Mouse (Mus musculus) liver, adult 2 months (tissue): ENCODE measurements at regions not wholly inside any gene's neighbourhood (a gene's known extent, or its start where the extent isn't known, plus 50 kb on each side); places are given as distances from the start of the nearest gene placed in this dataset.
A peak's percentile ranks its signal among the peaks of the same experiment; 100 is the strongest.

Experiments
- DNase-seq: peaks from one replicate; pipeline ENCODE4 v3.0.0-alpha.2; 2011; ENCODE audit warnings: low read depth, low spot score; ENCODE audit errors: extremely low read depth
- H3K27ac ChIP-seq: fragments of 200-500 bp; replicated peaks from 2 replicates; pipeline ENCODE4 v1.5.1; 2012; ENCODE audit warnings: low read depth, mild to moderate bottlenecking, control low read depth, inconsistent platforms, low read length; ENCODE audit not compliant: insufficient read depth
- H3K27me3 ChIP-seq: fragments of 200-500 bp; 2 replicates; pipeline ENCODE4 v1.6.1; 2012; ENCODE audit warnings: mild to moderate bottlenecking, moderate library complexity, low read length, inconsistent platforms; ENCODE audit not compliant: control insufficient read depth, insufficient read depth
- H3K36me3 ChIP-seq: fragments of 200-500 bp; 2 replicates; pipeline ENCODE4 v1.6.1; 2012; ENCODE audit warnings: low read length, inconsistent platforms; ENCODE audit not compliant: control insufficient read depth, insufficient read depth
- H3K4me1 ChIP-seq: fragments of 200-500 bp; 2 replicates; pipeline ENCODE4 v1.6.1; 2011; ENCODE audit warnings: low read length; ENCODE audit not compliant: control insufficient read depth, insufficient read depth
- H3K4me3 ChIP-seq: fragments of 200-500 bp; 2 replicates; pipeline ENCODE4 v1.5.1; 2011; ENCODE audit warnings: low read depth, mild to moderate bottlenecking, control low read depth, low read length, moderate library complexity; ENCODE audit not compliant: insufficient read depth
- H3K79me2 ChIP-seq: fragments of 200-500 bp; 2 replicates; pipeline ENCODE4 v1.6.1; 2012; ENCODE audit warnings: inconsistent platforms, mild to moderate bottlenecking, low read length, moderate library complexity; ENCODE audit not compliant: control insufficient read depth, insufficient read depth
- H3K9ac ChIP-seq: fragments of 200-500 bp; 2 replicates; pipeline ENCODE4 v1.6.1; 2012; ENCODE audit warnings: low read depth, mild to moderate bottlenecking, control low read depth, inconsistent platforms, low read length
- CTCF ChIP-seq: fragments of 200-500 bp; IDR thresholded peaks from 2 replicates; pipeline ENCODE4 v1.5.1; 2011; ENCODE audit warnings: low read depth, low read length, control low read depth
- POLR2A ChIP-seq: fragments of 200-500 bp; IDR thresholded peaks from 2 replicates; pipeline ENCODE4 v1.6.1; 2011; ENCODE audit warnings: low read length, control low read depth; ENCODE audit not compliant: insufficient read depth; ENCODE audit errors: extremely low read depth
- WGBS: fragments of 180-500 bp; shearing (Covaris S2); methylation state at CpG from one replicate; pipeline ENCODE4 v1.1.7; 2018; 5-methylcytosine and 5-hydroxymethylcytosine counted together

DNA sequence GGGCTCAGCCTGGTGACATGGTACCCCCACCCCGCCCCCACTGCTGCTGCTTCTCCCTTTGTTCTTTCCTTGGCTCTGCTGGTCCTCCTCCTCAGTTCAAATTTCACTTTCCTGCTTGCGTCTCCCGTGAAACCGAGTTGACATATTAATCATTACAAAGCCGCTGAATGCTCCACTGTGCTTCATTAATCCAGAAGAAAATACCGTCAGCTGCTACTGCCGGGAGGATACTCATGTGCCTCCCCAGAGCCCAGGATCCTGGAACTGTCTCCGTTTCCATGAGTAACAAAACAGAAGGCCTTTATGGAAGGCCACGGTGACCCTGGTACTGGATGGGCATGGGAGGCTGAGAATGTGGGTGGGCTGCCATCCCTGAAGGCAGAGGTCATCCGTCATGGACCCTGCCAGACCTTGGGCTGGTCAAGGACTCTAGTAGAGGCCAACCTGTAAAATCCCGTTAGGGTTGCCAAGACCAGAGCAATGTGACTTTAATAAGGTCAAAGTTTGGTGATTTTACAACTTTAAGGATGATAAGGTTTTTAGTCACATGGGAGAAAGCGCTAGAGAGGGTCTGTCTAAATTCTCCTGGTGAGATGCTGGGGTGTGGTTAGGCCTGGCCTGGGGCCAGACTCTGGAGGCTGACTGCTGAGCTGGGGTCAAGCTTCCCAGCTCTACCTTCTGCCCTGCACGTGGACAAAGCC lies 90.7 kb downstream of the Atp1a1 start:
- peak overlapping the region; percentile 96 for H3K27ac ChIP-seq
- H3K9ac ChIP-seq = peak overlapping the region; percentile 62
- DNase-seq = peak; percentile 92
- H3K27me3 ChIP-seq = no peaks in the 10 kb centered on the region
- WGBS = 20% methylated on average over 13 of the region's 13 CpGs
- H3K79me2 ChIP-seq = no peaks in the 10 kb centered on the region
- H3K36me3 ChIP-seq = no peaks in the 10 kb centered on the region
- peaks cover 46% of the 10 kb centered on the region for H3K4me1 ChIP-seq
- H3K4me3 ChIP-seq = peak overlapping the region; percentile 30
- TF ChIP-seq POLR2A (no peak), CTCF (no peak)
